Mouse (Mus musculus) heart, embryonic 14.5 days (tissue): ENCODE measurements around the gene Zfp84. TPM values are rescaled to one million over a fixed set of nuclear protein-coding genes. Genes with fewer than 3 reads are reported as not detected.
A peak's percentile ranks its signal among the peaks of the same experiment; 100 is the strongest.
"Not testable (repeated sequence)": the region's sequence is repeated elsewhere in the genome, so short reads cannot be mapped to it uniquely, and the experiment has no call there.

Experiments used
- ATAC-seq: fragments of 200-750 bp; cut with Nextera tagmentation; 2 replicates; pipeline ENCODE4 v1.8.0; 2017; ENCODE audit warnings: low read depth, moderate TSS enrichment; ENCODE audit not compliant: insufficient number of reproducible peaks, insufficient read depth, low FRiP score
- H3K27ac ChIP-seq, 2 experiments: fragments of 200-500 bp in 1 of 2; fragments of 300-500 bp in 1 of 2; sonication (generic) in 1 of 2; replicated peaks in 1 of 2; 2 replicates each; pipeline ENCODE4 v1.5.1; 2012 to 2014; ENCODE audit warnings: low read depth in 2 of 2, low read length in 2 of 2, control low read depth in 1 of 2, mild to moderate bottlenecking in 1 of 2, mixed read lengths in 1 of 2; ENCODE audit not compliant: control insufficient read depth in 1 of 2, insufficient read depth in 1 of 2
- H3K27me3 ChIP-seq: fragments of 300-500 bp; sonication (generic); 2 replicates; pipeline ENCODE4 v1.6.1; 2014; ENCODE audit warnings: mild to moderate bottlenecking, low read length, control low read depth; ENCODE audit not compliant: control insufficient read depth, insufficient read depth
- H3K36me3 ChIP-seq: fragments of 300-500 bp; sonication (generic); 2 replicates; pipeline ENCODE4 v1.6.1; 2014; ENCODE audit warnings: mild to moderate bottlenecking, control low read depth, low read length, mixed read lengths; ENCODE audit not compliant: control insufficient read depth, insufficient read depth
- H3K4me1 ChIP-seq, 2 experiments: fragments of 200-500 bp in 1 of 2; fragments of 300-500 bp in 1 of 2; sonication (generic) in 1 of 2; 2 replicates each; pipeline ENCODE4 v1.6.1; 2012 to 2014; ENCODE audit warnings: low read length in 2 of 2, control low read depth in 1 of 2, mixed read lengths in 1 of 2; ENCODE audit not compliant: control insufficient read depth in 2 of 2, insufficient read depth in 2 of 2
- H3K4me2 ChIP-seq: fragments of 300-500 bp; sonication (generic); 2 replicates; pipeline ENCODE4 v1.6.1; 2014; ENCODE audit warnings: mild to moderate bottlenecking, low read length
- H3K4me3 ChIP-seq, 2 experiments: fragments of 200-500 bp in 1 of 2; fragments of 300-500 bp in 1 of 2; sonication (generic) in 1 of 2; 2 replicates each; pipeline ENCODE4 v1.5.1; 2012 to 2014; ENCODE audit warnings: low read length in 2 of 2, mild to moderate bottlenecking in 2 of 2, control low read depth in 1 of 2, low read depth in 1 of 2, moderate library complexity in 1 of 2; ENCODE audit not compliant: control insufficient read depth in 1 of 2, insufficient read depth in 1 of 2
- H3K9ac ChIP-seq: fragments of 300-500 bp; sonication (generic); 2 replicates; pipeline ENCODE4 v1.6.1; 2014; ENCODE audit warnings: mild to moderate bottlenecking, low read length
- H3K9me3 ChIP-seq: fragments of 300-500 bp; sonication (generic); 2 replicates; pipeline ENCODE4 v1.6.1; 2016; ENCODE audit warnings: low read length, control low read depth; ENCODE audit not compliant: control insufficient read depth
- WGBS: fragments of 180-500 bp; shearing (Covaris S2); extraction: QIAGEN DNeasy Blood & Tissue Kit; methylation state at CpG from one replicate; pipeline ENCODE4 v1.1.7; 2014; 5-methylcytosine and 5-hydroxymethylcytosine counted together
- polyA plus RNA-seq: library from polyadenylated mRNA; unstranded; fragments of >200 nt; fragmentation: Nextera tagmentation; extraction: Ambion mirVana; gene quantifications from 2 replicates; pipeline ENCODE4 v1.2.1, GENCODE M21; 2014

Zfp84 gene
- polyA plus RNA-seq, result 9.4 and 10.0 TPM in 2 replicates

- H3K27me3 ChIP-seq, result no peaks in the 10 kb centered on the region
- H3K4me3 ChIP-seq, result peak within 1 kb of the TSS; percentile 74 to 92
- peak within 1 kb of the TSS; percentile 82 for H3K4me2 ChIP-seq
- H3K36me3 ChIP-seq, result peaks cover 22% of the 10 kb centered on the region
- peaks cover 2 to 12% of the 10 kb centered on the region in 2 experiments; a peak in 2 of 4 replicates for H3K4me1 ChIP-seq
- ATAC-seq, result peak; percentile 89
- no peaks in the 10 kb centered on the region for H3K9me3 ChIP-seq
- H3K27ac ChIP-seq, result peak within 1 kb of the TSS; percentile 78 to 91
- peak within 1 kb of the TSS; percentile 79 for H3K9ac ChIP-seq
- under 1% methylated on average over 32 of the region's 32 CpGs for WGBS
Measured at GRCm38 (mm10) chr7:29768090-29768900, at the start of gene Zfp84. TSS of gene Zfp84 (plus strand) at chr7:29768552.

GRCm38 (mm10) chr7:29725461-29726142 lies 42.8 kb upstream of the Zfp84 start:
- H3K9me3 ChIP-seq, H3K4me1 ChIP-seq, H3K9ac ChIP-seq, ATAC-seq, H3K27ac ChIP-seq, H3K27me3 ChIP-seq, H3K36me3 ChIP-seq: not testable (repeated sequence)
- WGBS, result 21% methylated on average over 16 of the region's 17 CpGs
- Histone ChIP-seq H3K4me2 (peak overlapping the region; percentile 2), H3K4me3 (0 out of 4 replicates have a peak overlapping the region, but pooled peaks of 1 of the 2 experiments have one; percentile 5)

- not testable (repeated sequence) for H3K27me3 ChIP-seq, H3K27ac ChIP-seq, H3K4me3 ChIP-seq, H3K4me1 ChIP-seq, ATAC-seq, H3K9ac ChIP-seq, H3K36me3 ChIP-seq, H3K9me3 ChIP-seq
- H3K4me2 ChIP-seq, result peak within 1 kb of the TSS; percentile 2
- WGBS, result 52% methylated on average over 11 of the region's 11 CpGs
Measured at GRCm38 (mm10) chr7:29726860-29727259, 41.5 kb upstream of the Zfp84 start, which contains the start of gene Catsperg2. TSS of gene Catsperg2 (minus strand) at chr7:29727032.

- Histone ChIP-seq H3K4me2 (no peak overlapping the region), H3K27me3 (no peaks in the 10 kb centered on the region), H3K36me3 (no peaks in the 10 kb centered on the region), H3K4me1 (no peaks in the 10 kb centered on the region; a peak in 1 of 4 replicates), H3K4me3 (no peak overlapping the region), H3K9me3 (peaks cover 17% of the 10 kb centered on the region), H3K9ac (no peak overlapping the region), H3K27ac (no peak overlapping the region)
- no peak for ATAC-seq
- WGBS, result 63% methylated on average over 2 of the region's 2 CpGs
Measured at GRCm38 (mm10) chr7:29728055-29728454, 40.3 kb upstream of the Zfp84 start.

DNA sequence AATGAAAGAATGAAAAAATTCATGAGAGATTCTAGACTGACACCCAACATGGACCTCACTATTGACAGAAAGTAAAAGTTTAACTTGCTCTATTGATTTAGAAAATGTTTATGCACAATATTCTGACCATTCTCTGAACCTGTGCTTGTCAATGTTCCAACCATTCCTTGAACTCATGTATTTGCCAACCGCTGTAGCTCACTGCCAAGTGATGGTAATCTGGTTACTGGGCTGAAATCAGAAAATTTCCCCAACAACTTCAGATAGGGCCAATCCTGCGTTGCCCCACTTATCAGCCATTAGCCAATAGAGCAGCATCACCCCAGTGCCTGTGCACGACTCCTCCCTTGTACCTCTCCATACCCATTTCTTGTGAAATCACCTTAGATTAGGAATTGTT lies 26.1 kb upstream of the Zfp84 start:
- Histone ChIP-seq H3K36me3 (no peaks in the 10 kb centered on the region), H3K27ac (no peak overlapping the region), H3K4me1 (no peaks in the 10 kb centered on the region), H3K9ac (no peak overlapping the region), H3K27me3 (no peaks in the 10 kb centered on the region), H3K4me2 (no peak overlapping the region), H3K4me3 (no peak overlapping the region), H3K9me3 (peaks cover 14% of the 10 kb centered on the region; the same call in 1 of the 2 replicates)
- WGBS, result 76% methylated on average over 3 of the region's 3 CpGs
- no peak for ATAC-seq

DNA sequence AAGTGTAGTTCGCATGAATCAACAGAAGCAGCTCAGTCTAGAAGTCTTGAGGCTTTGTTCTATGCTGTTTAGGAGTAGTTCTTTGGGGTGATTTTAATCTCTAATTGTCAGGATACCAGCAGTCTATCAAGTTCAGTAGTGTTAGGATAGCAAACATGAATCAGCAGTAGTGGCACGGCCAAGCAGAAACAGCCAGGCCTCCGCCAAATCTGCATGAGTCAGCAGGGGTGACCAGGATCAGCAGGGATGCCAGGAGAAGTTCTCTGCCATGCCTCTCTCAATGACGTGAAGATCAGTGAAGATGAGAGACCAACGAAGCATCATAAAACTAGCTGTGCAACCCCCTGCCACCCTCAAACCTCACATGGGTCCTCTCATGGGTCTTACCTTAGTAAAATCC lies 7.9 kb upstream of the Zfp84 start:
- WGBS, result 84% methylated on average over 5 of the region's 5 CpGs
- Histone ChIP-seq H3K9me3 (peaks cover 2% of the 10 kb centered on the region; the same call in 1 of the 2 replicates), H3K4me1 (no peaks in the 10 kb centered on the region), H3K36me3 (no peaks in the 10 kb centered on the region), H3K27me3 (no peaks in the 10 kb centered on the region), H3K27ac (no peak overlapping the region), H3K4me3 (no peak overlapping the region), H3K9ac (no peak overlapping the region), H3K4me2 (no peak overlapping the region)
- ATAC-seq, result no peak

GRCm38 (mm10) chr7:29764702-29765101 lies 3.6 kb upstream of the Zfp84 start:
- H3K9ac ChIP-seq, result no peak overlapping the region
- ATAC-seq, result no peak
- no peak overlapping the region for H3K27ac ChIP-seq
- 68% methylated on average over 7 of the region's 7 CpGs for WGBS
- no peaks in the 10 kb centered on the region for H3K36me3 ChIP-seq
- H3K4me2 ChIP-seq, result no peak overlapping the region
- H3K4me3 ChIP-seq, result no peak overlapping the region
- no peaks in the 10 kb centered on the region; the same call in 1 of the 2 replicates for H3K9me3 ChIP-seq
- H3K4me1 ChIP-seq, result peaks cover 0 to 11% of the 10 kb centered on the region in 2 experiments; a peak in 2 of 4 replicates
- H3K27me3 ChIP-seq, result no peaks in the 10 kb centered on the region
